Mouse (Mus musculus): ENCODE results near the gene Hist2h2aa2. TPM values are rescaled to one million over a fixed set of nuclear protein-coding genes. Genes with fewer than 3 reads are reported as not detected.

Hist2h2aa2 gene
- polyA plus RNA-seq, 1 experiment: 162 TPM

DNA sequence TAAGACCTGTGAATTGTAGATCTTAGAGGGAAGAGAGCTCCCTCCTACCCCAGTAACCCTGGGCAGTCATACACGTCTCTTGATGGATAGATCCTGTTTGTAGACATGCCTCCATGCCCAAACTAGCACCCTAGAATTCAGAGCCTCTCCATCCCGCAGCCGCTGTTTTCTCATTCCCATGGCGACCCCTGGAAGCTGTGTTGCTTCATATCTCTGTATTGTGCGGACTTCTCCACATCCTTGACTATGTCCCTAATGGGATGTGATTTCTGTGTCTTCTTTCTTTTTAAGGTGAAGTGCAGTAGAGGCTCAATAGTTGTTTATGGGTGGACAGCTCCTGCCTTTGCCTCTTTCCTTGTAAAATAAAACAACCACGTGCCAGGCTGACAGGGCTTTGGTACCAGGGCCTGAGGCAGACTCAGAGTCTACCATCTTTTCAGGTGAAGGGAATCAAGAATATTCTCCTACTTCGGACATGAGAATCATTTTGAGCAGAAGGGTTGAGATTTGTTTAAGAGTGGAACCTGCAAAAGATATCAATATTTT lies 24.4 kb upstream of the Hist2h2aa2 start:
- TF ChIP-seq CTCF (conservative IDR thresholded peaks at IDR 0.05; ENCODE audit: insufficient read depth, insufficient read length, low read depth, low read length): no peak
- TF ChIP-seq POLR2A (IDR thresholded peaks at IDR 0.05; ENCODE audit: low read depth, low read length): no peak
- peaks cover 8% of the 10 kb centered on the region; the same call in 1 of the 2 replicates for H3K4me1 ChIP-seq (ENCODE audit: control insufficient read depth, insufficient read depth, low read length)
- no peaks in the 10 kb centered on the region for H3K36me3 ChIP-seq (ENCODE audit: control insufficient read depth, insufficient read depth, low read length)
- H3K27me3 ChIP-seq (replicated peaks; ENCODE audit: control insufficient read depth, insufficient read depth, low read length): no peaks in the 10 kb centered on the region
- 76% methylated on average over 7 of the region's 7 CpGs for WGBS
- DNase-seq: no peak
- peak overlapping the region; percentile 97 for H3K27ac ChIP-seq (ENCODE audit: insufficient read depth, low read depth, low read length)
- no peak overlapping the region for H3K4me3 ChIP-seq (ENCODE audit: insufficient read depth, low read depth, low read length)

DNA sequence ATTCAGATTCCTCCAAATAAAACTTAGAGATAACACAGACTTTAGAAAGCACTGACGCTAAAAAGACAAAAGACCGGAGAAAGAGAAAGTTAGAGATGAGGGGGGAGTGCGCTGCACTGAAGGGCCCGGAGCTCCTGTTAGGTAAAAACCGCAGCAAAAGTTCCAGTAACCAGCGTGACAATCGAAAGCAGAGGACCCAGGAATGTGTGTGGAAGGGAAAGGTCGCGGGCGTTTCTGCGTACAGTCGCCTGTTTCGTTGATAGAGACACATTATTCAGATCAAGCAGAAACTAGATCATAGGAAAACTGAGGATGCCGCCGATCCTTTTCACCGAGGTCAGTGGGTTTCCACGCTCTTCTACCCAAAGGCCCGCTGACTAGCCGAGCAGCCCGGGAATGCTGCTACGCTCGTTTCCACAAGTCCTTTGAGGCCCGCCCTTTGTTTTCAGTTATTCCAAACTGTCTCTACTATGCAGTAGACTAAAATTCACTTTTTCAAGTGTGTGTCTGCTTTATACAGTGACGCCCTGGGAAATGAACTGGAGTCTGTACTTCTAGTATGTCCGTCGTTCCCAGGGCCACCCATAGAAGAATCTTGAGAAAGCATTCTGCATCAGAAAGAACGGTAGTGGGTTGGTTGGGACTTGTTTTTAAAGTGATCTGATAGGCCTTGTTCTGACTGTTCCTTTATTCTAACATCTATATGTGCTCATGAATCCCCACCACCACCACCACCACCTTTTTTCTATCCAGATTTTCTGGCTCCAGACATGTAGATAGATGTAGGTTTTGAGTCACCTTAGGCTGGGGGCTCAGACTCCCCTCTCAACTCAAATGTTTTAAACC lies 23.7 kb upstream of the Hist2h2aa2 start:
- Histone ChIP-seq H3K4me1 (ENCODE audit: control insufficient read depth, insufficient read depth, low read length) (peaks cover 8% of the 10 kb centered on the region; the same call in 1 of the 2 replicates), H3K4me3 (ENCODE audit: insufficient read depth, low read depth, low read length) (peak overlapping the region; percentile 60), H3K27ac (ENCODE audit: insufficient read depth, low read depth, low read length) (peak overlapping the region; percentile 97), H3K36me3 (ENCODE audit: control insufficient read depth, insufficient read depth, low read length) (no peaks in the 10 kb centered on the region), H3K27me3 (replicated peaks; ENCODE audit: control insufficient read depth, insufficient read depth, low read length) (no peaks in the 10 kb centered on the region)
- WGBS: 2% methylated on average over 27 of the region's 27 CpGs
- TF ChIP-seq CTCF (conservative IDR thresholded peaks at IDR 0.05; ENCODE audit: insufficient read depth, insufficient read length, low read depth, low read length) (no peak), POLR2A (IDR thresholded peaks at IDR 0.05; ENCODE audit: low read depth, low read length) (no peak)
- no peak for DNase-seq

DNA sequence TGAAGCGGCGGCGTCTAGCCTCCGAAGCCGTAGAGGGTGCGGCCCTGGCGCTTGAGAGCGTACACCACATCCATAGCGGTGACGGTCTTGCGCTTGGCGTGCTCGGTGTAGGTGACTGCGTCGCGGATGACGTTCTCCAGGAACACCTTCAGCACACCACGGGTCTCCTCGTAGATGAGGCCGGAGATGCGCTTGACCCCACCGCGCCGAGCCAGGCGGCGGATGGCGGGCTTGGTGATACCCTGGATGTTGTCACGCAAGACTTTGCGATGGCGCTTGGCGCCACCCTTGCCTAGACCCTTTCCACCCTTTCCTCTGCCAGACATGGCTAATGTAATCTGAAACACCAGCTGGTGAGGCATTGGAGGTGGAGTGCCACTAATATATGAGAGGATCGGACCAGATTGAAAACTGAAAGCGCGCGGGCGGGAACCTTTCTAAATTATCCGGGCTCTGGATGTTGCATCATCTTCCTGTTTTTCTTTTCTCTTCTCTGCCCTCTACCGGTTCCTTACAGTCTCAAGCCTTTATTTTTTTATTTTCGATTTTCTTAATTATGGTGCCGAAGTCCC lies 23.0 kb upstream of the Hist2h2aa2 start, which contains the start of gene Hist2h4:
Hist2h4 (minus strand) TSS at position 333 of the 572 bp plus-strand sequence.
- under 1% methylated on average over 40 of the region's 40 CpGs for WGBS
- no peaks in the 10 kb centered on the region for H3K27me3 ChIP-seq (replicated peaks; ENCODE audit: control insufficient read depth, insufficient read depth, low read length)
- peak; percentile 98 for DNase-seq
- H3K4me1 ChIP-seq (ENCODE audit: control insufficient read depth, insufficient read depth, low read length): peaks cover 6% of the 10 kb centered on the region; the same call in 1 of the 2 replicates
- peak within 1 kb of the TSS; percentile 60 for H3K4me3 ChIP-seq (ENCODE audit: insufficient read depth, low read depth, low read length)
- H3K27ac ChIP-seq (ENCODE audit: insufficient read depth, low read depth, low read length): peak within 1 kb of the TSS; percentile 97
- peak; percentile 98 for TF ChIP-seq POLR2A (IDR thresholded peaks at IDR 0.05; ENCODE audit: low read depth, low read length)
- TF ChIP-seq CTCF (conservative IDR thresholded peaks at IDR 0.05; ENCODE audit: insufficient read depth, insufficient read length, low read depth, low read length): peak; percentile 23; the same call in 1 of the 2 replicates
- no peaks in the 10 kb centered on the region for H3K36me3 ChIP-seq (ENCODE audit: control insufficient read depth, insufficient read depth, low read length)

DNA sequence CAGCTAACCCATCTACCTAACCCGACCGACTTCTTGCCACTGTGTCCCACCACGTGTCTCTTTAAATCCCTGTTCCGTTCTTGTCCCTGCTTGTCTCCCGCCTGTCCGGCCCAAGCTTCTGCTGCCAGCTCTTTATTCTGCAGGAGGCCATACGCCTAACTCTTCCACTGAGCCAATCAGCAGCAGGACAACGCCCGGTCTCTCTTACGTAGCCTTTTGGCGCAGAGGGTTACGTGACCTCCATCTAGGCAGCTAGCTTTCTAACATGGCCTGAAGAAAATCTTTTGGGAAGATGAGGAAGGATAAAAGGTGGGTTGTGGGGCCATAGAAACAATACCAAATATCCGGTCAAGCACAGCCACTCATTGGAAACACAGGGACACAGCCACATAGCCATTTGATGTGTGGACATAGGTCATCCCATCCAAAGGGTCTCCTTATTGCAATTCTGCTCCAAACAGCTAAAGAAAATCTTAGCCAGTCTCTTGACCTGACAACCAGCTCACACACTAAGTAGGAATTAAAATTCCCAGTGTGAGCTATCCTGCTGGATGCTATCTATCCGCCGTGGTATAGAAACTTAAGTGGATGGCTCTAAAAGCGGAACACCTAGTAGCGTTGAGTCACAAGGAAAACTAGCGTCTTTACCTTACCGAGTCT lies 22.3 kb upstream of the Hist2h2aa2 start:
- H3K4me1 ChIP-seq (ENCODE audit: control insufficient read depth, insufficient read depth, low read length): peaks cover 4% of the 10 kb centered on the region; the same call in 1 of the 2 replicates
- no peaks in the 10 kb centered on the region for H3K27me3 ChIP-seq (replicated peaks; ENCODE audit: control insufficient read depth, insufficient read depth, low read length)
- peak overlapping the region; percentile 60 for H3K27ac ChIP-seq (ENCODE audit: insufficient read depth, low read depth, low read length)
- peak overlapping the region; percentile 60 for H3K4me3 ChIP-seq (ENCODE audit: insufficient read depth, low read depth, low read length)
- 3% methylated on average over 19 of the region's 19 CpGs for WGBS
- DNase-seq: peak; percentile 91
- TF ChIP-seq CTCF (conservative IDR thresholded peaks at IDR 0.05; ENCODE audit: insufficient read depth, insufficient read length, low read depth, low read length) (no peak), POLR2A (IDR thresholded peaks at IDR 0.05; ENCODE audit: low read depth, low read length) (no peak)
- no peaks in the 10 kb centered on the region for H3K36me3 ChIP-seq (ENCODE audit: control insufficient read depth, insufficient read depth, low read length)

DNA sequence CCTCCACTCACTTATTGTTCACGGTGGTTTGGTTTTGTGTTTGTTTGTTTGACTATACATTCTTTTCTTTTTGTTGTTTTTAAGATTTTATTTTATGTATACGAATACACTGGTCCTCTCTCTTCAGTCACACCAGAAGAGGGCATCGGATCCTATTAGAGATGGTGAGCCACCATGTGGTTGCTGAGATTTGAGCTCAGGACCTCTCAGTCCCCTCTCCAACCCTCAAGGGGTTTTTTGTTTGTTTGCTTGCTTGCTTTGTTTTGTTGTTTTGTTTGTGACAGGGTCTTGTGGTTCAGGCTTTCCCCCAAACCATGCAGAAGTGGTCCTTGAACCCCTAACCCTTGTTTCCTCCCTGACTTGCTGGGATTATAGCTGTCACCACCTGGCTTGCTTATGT lies 21.5 kb upstream of the Hist2h2aa2 start:
- H3K27me3 ChIP-seq (replicated peaks; ENCODE audit: control insufficient read depth, insufficient read depth, low read length): no peaks in the 10 kb centered on the region
- no peak for TF ChIP-seq POLR2A (IDR thresholded peaks at IDR 0.05; ENCODE audit: low read depth, low read length)
- no peak for TF ChIP-seq CTCF (conservative IDR thresholded peaks at IDR 0.05; ENCODE audit: insufficient read depth, insufficient read length, low read depth, low read length)
- no peak for DNase-seq
- peaks cover 4% of the 10 kb centered on the region; the same call in 1 of the 2 replicates for H3K4me1 ChIP-seq (ENCODE audit: control insufficient read depth, insufficient read depth, low read length)
- peak overlapping the region; percentile 60; the same call in 1 of the 2 replicates for H3K27ac ChIP-seq (ENCODE audit: insufficient read depth, low read depth, low read length)
- 70% methylated on average over 3 of the region's 3 CpGs for WGBS
- H3K36me3 ChIP-seq (ENCODE audit: control insufficient read depth, insufficient read depth, low read length): no peaks in the 10 kb centered on the region
- H3K4me3 ChIP-seq (ENCODE audit: insufficient read depth, low read depth, low read length): no peak overlapping the region

DNA sequence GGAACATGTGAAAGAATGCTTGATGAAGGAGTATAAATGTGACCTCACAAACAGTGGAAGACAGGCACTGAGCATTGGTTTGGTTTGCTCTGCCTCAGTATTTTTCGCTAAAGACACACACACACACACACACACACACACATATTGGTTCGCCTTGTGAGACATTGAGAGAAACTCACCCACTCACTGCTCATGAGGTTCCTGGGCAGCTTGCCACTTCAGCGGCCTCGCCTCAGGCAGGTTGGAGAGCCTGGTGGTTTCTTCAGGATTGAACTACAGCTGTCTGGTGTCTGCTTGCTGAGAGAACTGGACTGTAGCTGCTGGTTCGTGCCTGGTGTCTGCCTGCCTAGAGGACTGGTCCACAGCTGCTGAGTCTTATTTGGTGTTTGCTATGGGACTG lies 20.1 kb upstream of the Hist2h2aa2 start:
- no peak overlapping the region for H3K4me3 ChIP-seq (ENCODE audit: insufficient read depth, low read depth, low read length)
- TF ChIP-seq POLR2A (IDR thresholded peaks at IDR 0.05; ENCODE audit: low read depth, low read length): no peak
- TF ChIP-seq CTCF (conservative IDR thresholded peaks at IDR 0.05; ENCODE audit: insufficient read depth, insufficient read length, low read depth, low read length): no peak
- H3K4me1 ChIP-seq (ENCODE audit: control insufficient read depth, insufficient read depth, low read length): peaks cover 4% of the 10 kb centered on the region; the same call in 1 of the 2 replicates
- H3K27me3 ChIP-seq (replicated peaks; ENCODE audit: control insufficient read depth, insufficient read depth, low read length): no peaks in the 10 kb centered on the region
- no peak overlapping the region for H3K27ac ChIP-seq (ENCODE audit: insufficient read depth, low read depth, low read length)
- no peak for DNase-seq
- no peaks in the 10 kb centered on the region for H3K36me3 ChIP-seq (ENCODE audit: control insufficient read depth, insufficient read depth, low read length)
- WGBS: 95% methylated on average over 5 of the region's 5 CpGs

All from kidney, adult 2 months (tissue).